Mouse (Mus musculus): ENCODE results near the gene Ush2a. TPM values are rescaled to one million over a fixed set of nuclear protein-coding genes. Genes with fewer than 3 reads are reported as not detected.

The Ush2a gene
- polyA plus RNA-seq, 3 experiments from 2014 or later, result 0.07 TPM; not detected in 2

DNA sequence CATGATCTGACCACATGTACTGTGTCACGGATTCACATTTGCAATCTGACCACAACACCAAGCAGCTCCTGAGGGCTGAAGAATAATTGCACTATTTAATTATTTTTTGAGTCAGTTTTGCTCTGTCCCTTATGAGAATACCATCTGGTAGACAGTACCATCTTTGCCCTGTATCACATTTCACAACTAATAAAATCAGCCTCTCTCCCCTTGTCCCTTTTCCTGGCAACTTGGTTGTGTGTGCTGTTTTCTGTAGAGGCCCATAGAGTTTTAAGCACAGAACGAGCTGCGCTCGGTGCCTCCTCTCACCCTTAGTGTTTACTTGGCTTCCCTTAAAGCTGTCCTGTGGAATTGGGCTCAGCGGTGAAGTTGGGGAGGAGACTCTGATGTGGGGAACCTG is 290.0 kb downstream of the Ush2a start:
- ATAC-seq, result no peak

DNA sequence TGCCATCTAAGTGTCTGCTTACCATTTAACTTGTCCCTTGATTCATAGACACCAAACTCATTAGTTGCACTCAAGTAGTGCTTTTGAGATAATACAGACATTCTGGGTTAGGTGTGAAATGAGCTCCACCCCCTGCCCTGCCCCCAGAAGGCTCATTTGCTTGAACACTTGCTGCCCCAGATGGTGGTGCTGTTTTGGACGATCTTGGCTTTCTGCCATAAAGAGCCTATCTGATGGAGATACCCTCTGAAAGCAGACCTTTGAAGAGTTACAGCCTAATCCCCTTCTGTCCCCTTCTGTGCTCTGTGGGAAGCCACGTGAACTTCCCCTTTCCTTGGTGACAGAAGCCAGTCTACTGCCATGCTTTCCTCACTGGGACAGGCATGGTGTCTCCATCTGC is 297.1 kb downstream of the Ush2a start:
- no peak for ATAC-seq

DNA sequence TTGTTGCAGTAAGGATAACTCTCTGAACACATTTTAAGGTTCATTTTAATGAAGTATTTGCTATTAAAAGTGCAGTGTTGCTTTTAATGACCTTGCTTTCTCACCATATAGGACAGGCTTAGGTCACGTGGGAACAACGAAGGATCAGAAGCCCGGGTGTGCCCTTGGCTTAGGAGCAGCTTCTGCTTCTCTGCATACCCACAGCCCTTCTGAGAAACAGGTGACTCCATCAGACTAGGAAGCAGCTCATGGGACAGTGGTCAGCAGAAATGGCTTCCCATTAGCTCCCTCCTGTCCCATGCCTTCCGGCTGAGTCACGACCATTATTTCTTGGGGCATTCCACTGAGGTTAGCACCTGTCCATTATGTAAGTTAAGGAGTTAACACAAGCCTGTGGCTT is 304.4 kb downstream of the Ush2a start:
- ATAC-seq, result no peak

DNA sequence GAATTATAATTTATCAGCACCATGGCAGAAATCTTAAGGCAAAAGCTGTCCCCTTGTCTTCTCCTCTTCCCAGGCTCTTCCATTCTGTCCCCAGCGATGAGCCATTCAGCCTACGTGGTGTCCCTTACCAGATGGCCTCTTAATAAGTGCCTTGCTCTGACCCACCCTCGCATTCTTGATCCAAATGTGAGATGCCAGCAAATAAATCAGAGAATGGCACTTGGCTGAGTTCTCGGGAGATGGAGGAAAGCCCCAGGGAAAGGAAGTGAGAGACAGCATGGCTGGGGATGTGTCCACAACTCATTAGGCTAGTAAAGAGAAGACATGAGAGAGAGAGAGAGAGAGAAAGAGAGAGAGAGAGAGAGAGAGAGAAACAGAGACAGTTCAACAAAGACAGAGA is 305.7 kb downstream of the Ush2a start:
- no peak for ATAC-seq

DNA sequence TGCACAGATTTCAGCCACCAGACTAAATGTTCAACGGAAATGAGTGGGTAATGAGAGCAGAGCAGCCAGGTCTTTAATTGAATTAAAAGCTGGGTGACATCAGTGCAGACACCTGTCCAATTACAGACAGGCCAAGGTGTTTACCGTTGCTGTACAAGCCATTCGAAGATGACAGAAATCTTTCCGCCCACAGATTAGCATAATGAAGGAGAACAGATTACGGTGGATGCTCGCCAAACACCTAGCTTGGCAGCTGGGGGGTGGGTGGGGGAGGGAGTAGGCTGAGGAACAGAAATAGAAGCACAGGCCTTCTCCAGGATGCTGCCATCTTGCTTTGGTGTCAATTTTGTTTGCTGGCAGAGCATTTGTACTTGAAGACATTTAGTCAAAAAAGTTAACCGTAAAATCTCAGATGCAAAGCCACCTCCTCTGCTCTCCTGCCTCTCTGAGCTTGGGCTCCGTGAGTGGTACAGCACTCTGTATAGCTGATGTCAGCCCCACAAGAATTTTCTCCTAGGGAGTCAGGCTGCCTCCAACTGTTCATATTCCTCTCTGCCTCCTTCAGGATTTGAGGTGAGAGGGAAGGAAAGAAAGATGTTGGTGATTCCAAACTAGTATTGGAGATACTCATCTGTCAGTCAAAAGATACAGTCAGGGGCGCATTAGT is 306.6 kb downstream of the Ush2a start:
- no peak for ATAC-seq

DNA sequence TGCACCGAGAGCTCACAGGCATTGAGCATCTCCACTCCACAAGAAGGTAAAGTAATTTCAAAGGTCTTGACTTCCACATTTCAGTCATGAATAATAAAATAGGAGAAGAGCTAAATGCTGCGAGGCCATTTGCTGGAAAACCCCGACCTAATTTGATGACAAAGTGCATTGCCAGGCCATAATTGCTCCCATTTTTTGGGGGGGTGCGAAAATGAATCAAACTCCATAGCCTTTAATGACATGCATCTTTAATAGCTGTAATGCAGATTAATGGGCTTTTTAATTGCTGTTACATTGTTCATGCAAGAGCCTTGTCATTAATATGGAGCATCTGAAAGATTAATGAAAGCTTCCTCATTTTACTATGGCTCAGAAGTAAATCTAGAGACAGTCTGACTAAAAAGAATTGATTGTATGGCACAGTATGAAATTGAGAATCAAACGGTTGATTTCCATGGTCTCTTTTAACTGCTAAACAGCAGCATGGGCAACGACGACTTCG is 314.5 kb downstream of the Ush2a start:
- no peak for ATAC-seq

DNA sequence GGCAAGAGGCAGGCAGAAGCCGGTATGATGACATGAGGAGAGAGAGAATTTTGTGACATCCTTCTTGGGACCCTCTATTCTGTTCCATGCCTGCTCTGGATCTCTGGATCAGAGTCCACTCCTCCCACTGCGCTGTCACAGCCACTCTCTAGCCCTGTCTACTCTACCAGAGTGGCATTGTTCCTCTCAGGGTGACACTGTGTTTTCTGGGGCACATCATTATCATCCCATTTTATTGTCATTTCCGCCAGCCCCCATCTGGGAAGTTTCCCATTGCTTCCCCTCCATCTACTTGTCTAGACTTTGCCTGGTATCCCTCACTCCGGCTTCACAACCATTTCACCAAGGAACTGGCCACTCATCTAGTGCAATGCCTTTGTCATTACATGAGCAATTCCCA is 315.6 kb downstream of the Ush2a start:
- no peak for ATAC-seq

DNA sequence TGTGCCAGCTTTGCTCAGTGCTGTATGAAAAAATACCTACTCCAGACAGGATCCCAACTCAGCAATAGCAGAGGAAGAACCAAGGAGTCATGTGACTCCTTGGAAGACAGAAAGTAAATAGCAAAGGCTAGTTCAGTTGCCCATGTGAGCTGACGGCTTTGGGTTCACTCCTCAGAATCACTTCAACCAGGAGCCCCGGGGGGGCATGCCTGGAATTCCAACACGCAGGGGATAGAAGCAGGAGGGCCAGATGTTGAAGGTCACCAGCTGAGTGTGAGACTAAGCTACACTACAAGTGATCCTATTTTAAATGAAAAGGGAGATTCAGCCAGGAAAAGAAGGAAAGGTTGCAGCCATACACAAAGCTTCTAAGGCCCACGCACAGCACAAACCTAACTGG is 319.3 kb downstream of the Ush2a start:
- ATAC-seq, result no peak

DNA sequence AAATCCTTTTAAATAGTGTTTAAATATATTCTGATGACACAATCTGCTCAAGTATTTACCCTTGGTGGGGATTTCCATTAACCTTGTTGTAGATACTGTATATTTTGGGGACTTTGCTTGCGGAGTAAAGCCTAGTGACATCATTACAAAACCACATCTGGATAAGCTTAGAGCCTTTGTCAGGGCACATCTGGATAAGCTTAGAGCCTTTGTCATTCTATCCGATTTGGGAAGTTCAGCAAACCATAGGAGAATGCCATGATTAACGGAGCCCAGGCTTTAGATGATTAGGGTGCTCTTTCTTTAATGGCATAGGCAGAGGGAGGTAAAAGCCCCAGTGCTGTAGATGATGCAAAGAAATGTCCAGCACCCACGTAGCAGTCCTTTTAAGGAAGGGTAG is 333.4 kb downstream of the Ush2a start:
- ATAC-seq, result no peak

DNA sequence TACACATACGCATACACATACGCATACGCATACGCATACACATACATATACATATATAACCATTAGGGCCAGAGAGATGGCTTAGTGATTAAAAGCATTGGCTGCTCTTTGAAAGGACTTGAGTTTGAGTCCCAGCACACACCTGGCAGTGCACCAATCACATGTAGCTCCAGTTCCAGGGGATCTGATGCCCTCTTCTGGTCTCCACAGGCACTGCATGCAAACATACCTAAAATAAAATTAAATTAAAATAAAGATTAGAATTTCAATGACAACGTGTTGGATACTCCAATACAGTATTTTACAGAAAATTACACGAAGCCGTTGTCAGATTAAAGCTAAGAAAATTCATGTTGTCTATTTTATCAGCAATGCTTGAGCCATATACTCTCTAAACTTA is 336.2 kb downstream of the Ush2a start:
- no peak for ATAC-seq

DNA sequence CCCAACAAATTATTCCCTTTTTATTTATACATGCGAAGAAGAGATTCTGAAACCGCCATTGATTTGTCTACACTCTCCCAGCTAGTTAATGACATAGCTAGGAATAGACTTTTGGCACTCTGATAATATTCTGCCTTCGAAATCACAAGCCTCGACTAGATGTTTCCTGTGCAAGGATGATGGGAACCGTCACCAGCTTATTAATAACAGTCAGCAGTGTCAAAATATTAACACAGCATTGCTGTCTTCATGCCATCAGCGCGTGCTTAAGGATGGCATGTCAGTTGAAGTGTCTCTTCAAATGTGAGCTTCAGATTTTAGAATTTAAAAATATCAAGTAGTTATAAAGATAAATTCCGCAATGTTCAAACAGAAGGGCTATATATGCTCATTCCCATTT is 337.3 kb downstream of the Ush2a start:
- ATAC-seq, result no peak

DNA sequence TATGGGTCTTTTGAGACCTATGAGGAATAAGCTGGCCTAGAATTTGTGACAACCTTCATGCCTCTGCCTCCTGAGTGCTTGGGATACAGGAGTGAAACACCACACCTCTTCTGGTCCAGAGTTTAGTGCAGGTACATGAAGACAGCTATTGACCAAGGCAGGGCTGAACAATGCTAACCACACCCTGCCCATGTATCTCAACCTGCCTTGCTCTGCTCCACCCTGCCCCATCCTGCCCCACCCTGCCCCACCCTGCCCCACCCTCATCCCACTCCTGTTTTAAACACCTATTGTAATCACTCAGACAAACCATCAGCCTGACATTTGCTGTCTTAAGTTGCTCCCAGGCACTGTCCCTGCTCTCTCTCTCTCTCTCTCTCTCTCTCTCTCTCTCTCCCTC is 344.6 kb downstream of the Ush2a start:
- ATAC-seq, result no peak

DNA sequence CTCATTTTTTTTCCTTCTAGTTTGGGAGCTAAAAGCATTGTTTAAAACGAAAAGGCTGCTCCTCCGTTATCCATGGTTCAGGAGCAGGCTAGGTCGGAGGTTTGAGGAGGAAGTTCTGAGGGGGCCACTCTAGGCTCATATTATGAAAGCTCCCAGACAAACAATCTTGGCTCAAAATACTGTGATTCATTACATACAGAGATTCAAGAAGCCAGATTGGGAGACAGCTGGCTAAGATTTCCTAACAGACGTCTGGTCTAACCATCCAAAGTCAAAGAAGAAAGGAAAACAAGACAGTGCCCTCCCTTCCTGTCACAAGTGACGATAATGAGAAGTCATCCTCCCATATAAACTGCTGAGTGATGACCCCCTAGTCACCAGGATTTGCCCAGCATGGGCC is 354.7 kb downstream of the Ush2a start:
- ATAC-seq, result no peak

DNA sequence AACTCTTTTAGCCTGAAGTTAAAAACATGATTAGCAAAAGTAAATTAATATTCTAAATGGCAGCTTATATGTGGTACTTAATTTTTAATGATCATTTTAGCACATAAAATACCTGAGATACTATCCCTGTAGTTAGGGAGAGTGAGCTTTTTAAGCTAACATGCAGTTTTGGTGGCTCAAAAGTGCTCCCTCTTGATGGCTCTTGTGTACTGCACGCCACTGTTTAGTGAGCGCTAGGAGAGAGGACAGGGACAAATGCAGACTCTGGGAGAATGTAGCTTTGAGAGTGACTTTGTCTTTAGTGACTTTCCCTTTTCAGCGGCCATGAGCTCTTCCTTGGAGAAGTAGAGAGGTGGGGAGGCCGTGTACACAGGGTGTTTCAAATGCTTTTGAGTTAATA is 371.9 kb downstream of the Ush2a start:
- ATAC-seq, result no peak

DNA sequence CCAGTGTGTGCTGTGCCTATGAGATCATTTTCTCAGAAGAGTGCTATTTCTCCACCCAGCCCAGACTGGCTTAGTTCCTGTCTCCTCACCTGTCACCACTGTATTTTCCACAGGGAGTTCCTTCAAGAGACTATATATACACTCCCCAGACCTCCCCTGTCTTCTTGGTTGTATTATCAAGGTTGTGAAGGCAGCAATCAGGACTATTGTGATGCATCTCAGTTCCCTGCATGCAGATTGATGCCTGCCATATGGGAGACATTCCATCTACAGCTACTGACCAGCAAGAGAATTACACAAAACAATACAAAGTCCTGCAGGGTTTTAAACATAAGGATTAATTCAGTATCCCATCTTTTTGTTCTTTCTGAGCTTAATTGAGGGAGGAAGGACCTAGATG is 377.8 kb downstream of the Ush2a start:
- ATAC-seq, result no peak

DNA sequence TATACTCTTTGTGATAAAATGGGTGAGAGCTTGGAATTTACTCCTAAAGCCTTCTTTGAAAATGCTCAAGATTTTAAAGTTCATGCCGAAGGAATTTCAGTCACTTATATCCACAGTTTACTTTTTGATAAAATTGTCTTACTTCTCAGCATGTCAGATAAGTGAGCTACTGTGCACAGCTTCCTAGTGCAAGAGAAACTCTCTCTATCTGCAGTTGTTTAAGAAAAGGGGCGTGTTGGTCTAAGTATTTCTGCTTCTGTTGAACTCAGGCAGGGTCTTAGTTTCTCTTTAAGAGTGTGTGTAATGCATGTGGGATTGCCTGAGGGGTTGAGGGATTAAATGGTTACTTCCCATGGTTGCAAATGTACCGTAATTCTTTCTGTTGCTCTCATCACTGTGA is 381.3 kb downstream of the Ush2a start:
- no peak for ATAC-seq

DNA sequence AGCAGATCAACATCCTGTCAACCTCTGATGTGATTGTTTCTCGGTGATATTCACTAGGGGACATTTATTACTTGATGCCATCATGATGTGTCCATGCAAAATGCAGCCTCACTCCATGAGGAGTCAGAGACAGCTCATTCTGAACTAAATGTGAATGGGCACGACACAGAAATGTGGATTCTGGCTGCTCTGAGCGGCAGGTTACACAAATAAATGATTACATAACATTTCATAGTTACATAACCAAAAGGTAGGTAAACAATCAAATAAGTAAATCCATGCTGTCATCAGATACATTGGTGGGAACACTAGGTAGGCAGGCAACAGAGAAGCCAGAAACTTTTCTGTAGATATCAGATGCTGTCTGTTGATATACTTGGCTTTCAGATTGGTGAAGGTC is 391.2 kb downstream of the Ush2a start:
- no peak for ATAC-seq

DNA sequence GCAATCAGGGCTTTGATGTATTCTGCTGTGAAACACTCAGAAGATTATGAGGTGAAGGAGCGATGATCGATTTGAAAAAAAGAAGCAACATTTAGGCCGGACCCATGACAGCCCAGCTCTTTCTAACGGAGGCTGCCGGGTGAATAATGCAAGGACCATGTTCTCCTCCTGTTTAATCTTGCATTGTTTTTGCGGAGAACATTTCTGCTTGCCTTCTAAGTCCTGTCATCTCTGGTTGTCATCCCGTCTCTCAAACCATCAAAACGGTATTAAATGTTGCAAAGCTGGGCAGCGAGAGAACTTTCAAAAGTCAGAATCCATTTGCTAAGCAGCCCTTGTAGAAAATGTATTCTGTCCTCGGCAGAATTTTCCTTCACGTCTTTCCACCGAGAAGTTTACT is 394.3 kb downstream of the Ush2a start:
- no peak for ATAC-seq

DNA sequence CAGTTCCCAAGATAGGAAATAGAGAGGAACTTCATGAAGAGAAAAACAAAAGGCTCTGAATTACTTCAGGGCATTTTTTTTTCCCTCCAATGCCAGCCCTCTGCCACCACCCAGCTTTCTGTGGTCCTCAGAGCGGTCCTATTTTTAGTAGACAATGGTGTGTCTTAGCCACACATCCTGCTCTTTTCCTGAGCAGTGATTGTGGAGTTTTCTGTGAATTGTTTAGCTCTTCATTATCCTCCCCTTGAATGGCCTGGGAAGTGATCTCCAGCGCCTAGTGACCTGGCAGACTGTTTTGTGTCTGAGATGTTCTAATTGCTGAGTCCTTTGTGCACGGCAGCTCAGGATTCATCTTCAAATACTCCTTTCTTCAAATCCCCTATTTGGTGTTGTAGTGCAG is 397.3 kb downstream of the Ush2a start:
- no peak for ATAC-seq

DNA sequence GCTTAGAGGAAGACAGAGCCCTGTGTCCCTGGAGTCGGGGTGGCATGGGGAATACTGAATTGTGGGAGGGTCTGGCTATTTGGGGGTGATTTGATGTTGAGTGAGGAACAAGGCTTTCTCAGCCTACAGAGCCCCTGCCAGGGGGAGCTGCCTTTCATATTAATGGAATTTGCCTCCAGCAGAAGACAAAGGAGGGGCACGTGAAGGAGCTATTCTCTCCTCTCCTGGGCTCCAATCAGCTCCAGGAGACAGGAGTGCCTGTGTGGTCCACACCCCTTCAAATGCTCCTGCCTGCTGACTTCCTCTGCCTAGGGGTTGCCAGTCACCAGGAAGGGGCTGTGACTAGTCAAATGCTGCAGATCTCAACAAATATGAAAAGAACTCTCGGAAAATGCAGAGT is 398.5 kb downstream of the Ush2a start:
- no peak for ATAC-seq

DNA sequence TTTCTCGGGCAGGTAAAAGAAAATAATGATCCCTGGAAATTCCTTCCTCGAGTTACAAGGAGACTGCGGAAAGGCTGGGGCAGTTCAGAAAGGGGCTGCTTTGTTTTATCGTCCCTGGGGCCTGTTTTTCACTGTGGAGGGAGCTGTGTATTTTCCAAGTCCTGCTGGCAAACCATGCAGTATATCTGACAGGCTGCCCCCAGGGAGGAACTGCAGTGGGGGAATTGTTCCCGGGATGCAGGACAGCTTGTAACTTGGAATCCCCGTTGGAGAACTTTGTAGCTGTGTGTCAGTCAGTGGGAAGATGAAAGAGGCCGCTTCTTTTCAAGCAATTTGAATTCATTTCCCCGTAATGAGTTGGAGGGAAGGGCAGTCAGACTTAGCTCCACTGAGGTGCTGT is 399.1 kb downstream of the Ush2a start:
- ATAC-seq, result no peak

DNA sequence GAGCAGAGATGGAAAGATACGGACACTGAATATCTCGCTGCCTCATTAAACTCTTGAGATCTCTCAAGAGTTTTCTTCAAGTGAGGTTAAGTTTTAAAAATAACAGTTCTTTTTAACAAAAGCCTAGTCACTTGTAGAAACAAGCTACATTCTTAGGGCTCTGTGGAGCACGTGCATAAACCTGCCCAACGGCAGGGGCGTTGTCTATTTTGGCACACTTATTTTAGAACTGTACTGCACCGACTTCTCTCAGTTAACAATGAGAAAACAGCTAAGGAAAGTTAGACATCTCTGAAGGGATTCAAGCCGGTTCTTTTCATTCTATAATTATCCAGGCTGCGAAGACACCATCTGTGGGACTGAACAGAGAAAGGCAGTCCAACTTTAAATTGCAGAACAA is 405.6 kb downstream of the Ush2a start:
- no peak for ATAC-seq

DNA sequence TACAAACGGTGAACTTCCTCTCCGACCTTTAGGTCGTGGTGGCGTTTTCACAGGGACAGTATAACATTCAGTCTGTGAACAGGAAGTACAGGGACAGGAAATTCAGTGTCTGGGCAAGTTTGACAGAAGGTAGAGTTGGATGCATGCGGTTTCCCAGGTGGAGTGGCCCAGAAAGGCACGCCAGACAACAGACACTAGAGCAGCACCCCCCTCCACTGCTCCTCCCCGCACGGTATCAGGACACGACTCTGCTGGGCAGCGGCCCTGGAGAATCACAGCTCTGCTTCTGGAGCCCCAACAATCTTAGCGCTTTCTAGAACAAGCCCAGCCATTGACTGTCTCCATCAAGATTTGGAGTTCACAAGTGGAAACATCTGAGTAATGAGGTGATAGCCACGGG is 406.7 kb downstream of the Ush2a start:
- no peak for ATAC-seq

DNA sequence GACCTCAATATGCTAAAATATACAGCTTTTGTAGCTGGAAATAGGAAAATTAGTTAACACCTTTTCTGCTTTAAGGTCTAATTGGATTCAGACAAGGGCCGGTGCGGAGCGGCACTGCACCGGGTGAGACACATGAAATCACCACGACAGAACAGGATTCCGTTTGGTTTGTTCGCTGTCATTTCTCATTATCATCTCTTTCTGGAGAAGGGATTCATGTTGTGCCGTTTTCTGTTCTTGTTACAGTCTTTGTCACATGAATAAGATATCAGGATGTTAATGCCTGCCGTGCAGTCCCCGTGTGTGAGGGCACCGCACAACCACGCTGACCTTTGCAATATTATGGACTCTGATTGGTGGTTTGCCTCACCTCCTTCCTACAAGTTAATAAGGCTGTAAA is 411.0 kb downstream of the Ush2a start:
- ATAC-seq, result no peak

All from inflammation-experienced regulatory T-cells, adult 6 months (primary cell).